Mouse (Mus musculus) kidney, adult 2 months (tissue): ENCODE measurements around the gene Flrt2. TPM values are rescaled to one million over a fixed set of nuclear protein-coding genes. Genes with fewer than 3 reads are reported as not detected.

ENCODE experiments used
- DNase-seq: peaks from one replicate; pipeline ENCODE4 v3.0.0; 2021
- H3K27ac ChIP-seq: fragments of 200-500 bp; 2 replicates; pipeline ENCODE4 v1.5.1; 2012; ENCODE audit warnings: low read depth, low read length, control low read depth, inconsistent platforms; ENCODE audit not compliant: insufficient read depth
- H3K27me3 ChIP-seq: fragments of 200-500 bp; replicated peaks from 2 replicates; pipeline ENCODE4 v1.6.1; 2012; ENCODE audit warnings: mild to moderate bottlenecking, moderate library complexity, low read length, inconsistent platforms; ENCODE audit not compliant: control insufficient read depth, insufficient read depth
- H3K36me3 ChIP-seq: fragments of 200-500 bp; 2 replicates; pipeline ENCODE4 v1.6.1; 2012; ENCODE audit warnings: mild to moderate bottlenecking, moderate library complexity, low read length, inconsistent platforms; ENCODE audit not compliant: control insufficient read depth, insufficient read depth
- H3K4me1 ChIP-seq: fragments of 200-500 bp; 2 replicates; pipeline ENCODE4 v1.6.1; 2011; ENCODE audit warnings: low read length; ENCODE audit not compliant: control insufficient read depth, insufficient read depth
- H3K4me3 ChIP-seq: fragments of 200-500 bp; 2 replicates; pipeline ENCODE4 v1.5.1; 2011; ENCODE audit warnings: mild to moderate bottlenecking, low read depth, low read length, control low read depth; ENCODE audit not compliant: insufficient read depth
- CTCF ChIP-seq: fragments of 200-500 bp; conservative IDR thresholded peaks from 2 replicates; pipeline ENCODE4 v1.5.1; 2011; ENCODE audit warnings: low read depth, mild to moderate bottlenecking, control low read depth, low read length, moderate library complexity, mixed read lengths; ENCODE audit not compliant: insufficient read depth, insufficient read length
- POLR2A ChIP-seq: fragments of 200-500 bp; IDR thresholded peaks from one replicate; pipeline ENCODE4 v1.6.1; 2011; ENCODE audit warnings: low read depth, low read length, control low read depth
- WGBS: fragments of 180-500 bp; shearing (Covaris S2); methylation state at CpG from one replicate; pipeline ENCODE4 v1.1.7; 2018; 5-methylcytosine and 5-hydroxymethylcytosine counted together
- polyA plus RNA-seq: library from polyadenylated mRNA; depleted of rRNA; stranded (reverse); fragments of >200 nt; gene quantifications from 2 replicates; pipeline ENCODE4 v1.2.3, GENCODE M21; 2012

Flrt2 gene
- polyA plus RNA-seq, 1 experiment: 2.0 TPM

GRCm38 (mm10) chr12:95738031-95738430, 46.0 kb downstream of the Flrt2 start:
- Histone ChIP-seq H3K27me3 (no peaks in the 10 kb centered on the region), H3K27ac (no peak overlapping the region), H3K4me3 (no peak overlapping the region), H3K4me1 (no peaks in the 10 kb centered on the region), H3K36me3 (no peaks in the 10 kb centered on the region)
- TF ChIP-seq CTCF: no peak
- no peak for TF ChIP-seq POLR2A
- no peak for DNase-seq
- WGBS: 68% methylated on average over 5 of the region's 5 CpGs

GRCm38 (mm10) chr12:95738491-95739135, 46.6 kb downstream of the Flrt2 start:
- H3K4me1 ChIP-seq: no peaks in the 10 kb centered on the region
- TF ChIP-seq CTCF: no peak
- no peak for TF ChIP-seq POLR2A
- DNase-seq: no peak
- H3K4me3 ChIP-seq: no peak overlapping the region
- H3K27me3 ChIP-seq: no peaks in the 10 kb centered on the region
- no peaks in the 10 kb centered on the region for H3K36me3 ChIP-seq
- no peak overlapping the region for H3K27ac ChIP-seq
- 57% methylated on average over 7 of the region's 7 CpGs for WGBS

GRCm38 (mm10) chr12:95739739-95740138, 47.7 kb downstream of the Flrt2 start:
- H3K36me3 ChIP-seq: no peaks in the 10 kb centered on the region
- 76% methylated on average over 5 of the region's 5 CpGs for WGBS
- H3K27ac ChIP-seq: no peak overlapping the region
- no peaks in the 10 kb centered on the region for H3K27me3 ChIP-seq
- TF ChIP-seq POLR2A (no peak), CTCF (no peak)
- H3K4me3 ChIP-seq: no peak overlapping the region
- no peak for DNase-seq
- H3K4me1 ChIP-seq: no peaks in the 10 kb centered on the region

- WGBS: 52% methylated on average over 11 of the region's 11 CpGs
- Histone ChIP-seq H3K27me3 (no peaks in the 10 kb centered on the region), H3K4me3 (no peak overlapping the region), H3K4me1 (no peaks in the 10 kb centered on the region), H3K27ac (no peak overlapping the region), H3K36me3 (no peaks in the 10 kb centered on the region)
- DNase-seq: no peak
- TF ChIP-seq POLR2A (no peak), CTCF (no peak)
These were observed 49.3 kb downstream of the Flrt2 start for GRCm38 (mm10) chr12:95741296-95741695.

- Histone ChIP-seq H3K27ac (no peak overlapping the region), H3K4me1 (no peaks in the 10 kb centered on the region), H3K27me3 (no peaks in the 10 kb centered on the region), H3K36me3 (no peaks in the 10 kb centered on the region), H3K4me3 (no peak overlapping the region)
- 37% methylated on average over 4 of the region's 4 CpGs for WGBS
- TF ChIP-seq POLR2A: no peak
- TF ChIP-seq CTCF: no peak
- no peak for DNase-seq
These were observed 52.3 kb downstream of the Flrt2 start for GRCm38 (mm10) chr12:95744307-95744706.

- H3K4me1 ChIP-seq: no peaks in the 10 kb centered on the region
- no peak for TF ChIP-seq CTCF
- TF ChIP-seq POLR2A: no peak
- H3K4me3 ChIP-seq: no peak overlapping the region
- no peaks in the 10 kb centered on the region for H3K36me3 ChIP-seq
- H3K27me3 ChIP-seq: no peaks in the 10 kb centered on the region
- WGBS: 12% methylated on average over 10 of the region's 10 CpGs
- no peak overlapping the region for H3K27ac ChIP-seq
- DNase-seq: peak; percentile 14
These were observed 55.0 kb downstream of the Flrt2 start for GRCm38 (mm10) chr12:95746856-95747579.

- Histone ChIP-seq H3K27me3 (no peaks in the 10 kb centered on the region), H3K27ac (no peak overlapping the region), H3K4me1 (no peaks in the 10 kb centered on the region), H3K4me3 (no peak overlapping the region), H3K36me3 (no peaks in the 10 kb centered on the region)
- DNase-seq: no peak
- no peak for TF ChIP-seq POLR2A
- TF ChIP-seq CTCF: no peak
- 94% methylated on average over 2 of the region's 2 CpGs for WGBS
These were observed 56.7 kb downstream of the Flrt2 start for GRCm38 (mm10) chr12:95748760-95749159.
